Mouse (Mus musculus): ENCODE data around the gene Prc1.

GRCm38 (mm10) chr7:80297041-80297440 lies 2.8 kb downstream of the Prc1 start:
- no peak for TF ChIP-seq POLR2A (IDR thresholded peaks at IDR 0.05; ENCODE audit: low read depth, low read length)
- TF ChIP-seq CTCF (IDR thresholded peaks at IDR 0.05; ENCODE audit: extremely low read depth, insufficient read depth, insufficient read length, insufficient replicate concordance), result no peak
